Mouse (Mus musculus) erythroblast, embryonic 14.5 days (primary cell): ENCODE results near the gene Ern1. TPM values are rescaled to one million over a fixed set of nuclear protein-coding genes. Genes with fewer than 3 reads are reported as not detected.
A peak's percentile ranks its signal among the peaks of the same experiment; 100 is the strongest.

Experiments
- H3K27me3 ChIP-seq: 2 replicates; pipeline ENCODE4 v1.6.1; 2012; ENCODE audit warnings: inconsistent platforms; ENCODE audit not compliant: control insufficient read depth
- H3K36me3 ChIP-seq: 2 replicates; pipeline ENCODE4 v1.6.1; 2012; ENCODE audit warnings: mild to moderate bottlenecking, inconsistent platforms; ENCODE audit not compliant: control insufficient read depth
- H3K4me1 ChIP-seq: 2 replicates; pipeline ENCODE4 v1.6.1; 2012; ENCODE audit warnings: inconsistent platforms; ENCODE audit not compliant: control insufficient read depth
- H3K4me3 ChIP-seq: replicated peaks from 2 replicates; pipeline ENCODE3; 2012; ENCODE audit warnings: moderate library complexity, mild to moderate bottlenecking, inconsistent platforms
- H3K9me3 ChIP-seq: 2 replicates; pipeline ENCODE4 v1.6.1; 2012; ENCODE audit warnings: low read length, inconsistent platforms, mixed read lengths; ENCODE audit not compliant: control insufficient read depth
- GATA1 ChIP-seq: IDR thresholded peaks from 2 replicates; pipeline ENCODE4 v1.6.1; 2012; ENCODE audit warnings: low read length, inconsistent platforms, mixed read lengths
- TAL1 ChIP-seq: IDR thresholded peaks from 3 replicates; pipeline ENCODE4 v1.6.1; 2012; ENCODE audit warnings: low read length, inconsistent platforms, mixed read lengths
- polyA plus RNA-seq: library from polyadenylated mRNA; stranded (reverse); fragments of >175 nt; gene quantifications from 2 replicates; pipeline ENCODE4 v1.2.3, GENCODE M21; 2012

Gene Ern1
- polyA plus RNA-seq, 1 experiment, result 0.27 TPM

GRCm38 (mm10) chr11:106392597-106393330 lies 94.9 kb downstream of the Ern1 start:
- H3K9me3 ChIP-seq, result no peaks in the 10 kb centered on the region
- TF ChIP-seq GATA1 (no peak), TAL1 (no peak)
- peaks cover 45% of the 10 kb centered on the region for H3K4me1 ChIP-seq
- H3K27me3 ChIP-seq, result no peaks in the 10 kb centered on the region
- H3K4me3 ChIP-seq, result peak overlapping the region; percentile 8
- H3K36me3 ChIP-seq, result peaks cover 36% of the 10 kb centered on the region

GRCm38 (mm10) chr11:106391546-106392188 lies 96.0 kb downstream of the Ern1 start:
- Histone ChIP-seq H3K9me3 (no peaks in the 10 kb centered on the region), H3K27me3 (no peaks in the 10 kb centered on the region), H3K4me3 (no peak overlapping the region), H3K4me1 (peaks cover 47% of the 10 kb centered on the region), H3K36me3 (peaks cover 27% of the 10 kb centered on the region)
- TF ChIP-seq TAL1, result no peak

GRCm38 (mm10) chr11:106390757-106391156 lies 96.9 kb downstream of the Ern1 start:
- peaks cover 53% of the 10 kb centered on the region for H3K4me1 ChIP-seq
- no peak overlapping the region for H3K4me3 ChIP-seq
- H3K27me3 ChIP-seq, result no peaks in the 10 kb centered on the region
- no peak for TF ChIP-seq TAL1
- TF ChIP-seq GATA1, result no peak
- peaks cover 20% of the 10 kb centered on the region for H3K36me3 ChIP-seq
- no peaks in the 10 kb centered on the region for H3K9me3 ChIP-seq

GRCm38 (mm10) chr11:106389611-106390010 lies 98.0 kb downstream of the Ern1 start:
- Histone ChIP-seq H3K27me3 (no peaks in the 10 kb centered on the region), H3K9me3 (no peaks in the 10 kb centered on the region), H3K4me1 (peaks cover 48% of the 10 kb centered on the region), H3K36me3 (peaks cover 14% of the 10 kb centered on the region), H3K4me3 (no peak overlapping the region)
- no peak for TF ChIP-seq GATA1
- no peak for TF ChIP-seq TAL1

GRCm38 (mm10) chr11:106387791-106388216 lies 99.8 kb downstream of the Ern1 start, which contains the start of gene Icam2:
Icam2 (minus strand) TSS chr11:106388075.
- peaks cover 37% of the 10 kb centered on the region for H3K4me1 ChIP-seq
- no peaks in the 10 kb centered on the region for H3K27me3 ChIP-seq
- H3K9me3 ChIP-seq, result no peaks in the 10 kb centered on the region
- H3K36me3 ChIP-seq, result no peaks in the 10 kb centered on the region
- no peak within 1 kb of the TSS for H3K4me3 ChIP-seq
- TF ChIP-seq GATA1 (no peak), TAL1 (no peak)

- Histone ChIP-seq H3K36me3 (no peaks in the 10 kb centered on the region), H3K4me3 (no peak overlapping the region), H3K9me3 (no peaks in the 10 kb centered on the region), H3K27me3 (no peaks in the 10 kb centered on the region), H3K4me1 (peaks cover 37% of the 10 kb centered on the region)
- no peak for TF ChIP-seq TAL1
- TF ChIP-seq GATA1, result no peak
These were observed 100.6 kb downstream of the Ern1 start for GRCm38 (mm10) chr11:106387020-106387419.

GRCm38 (mm10) chr11:106386409-106386808 lies 101.2 kb downstream of the Ern1 start:
- Histone ChIP-seq H3K36me3 (no peaks in the 10 kb centered on the region), H3K9me3 (no peaks in the 10 kb centered on the region), H3K4me1 (peaks cover 38% of the 10 kb centered on the region), H3K4me3 (no peak overlapping the region), H3K27me3 (no peaks in the 10 kb centered on the region)
- TF ChIP-seq GATA1, result no peak
- no peak for TF ChIP-seq TAL1

- Histone ChIP-seq H3K4me1 (peaks cover 34% of the 10 kb centered on the region), H3K9me3 (no peaks in the 10 kb centered on the region), H3K36me3 (no peaks in the 10 kb centered on the region), H3K27me3 (no peaks in the 10 kb centered on the region), H3K4me3 (no peak overlapping the region)
- TF ChIP-seq TAL1 (no peak), GATA1 (no peak)
These were observed 104.4 kb downstream of the Ern1 start for GRCm38 (mm10) chr11:106383051-106383790.

- TF ChIP-seq TAL1, result no peak
- TF ChIP-seq GATA1, result no peak
- H3K4me1 ChIP-seq, result peaks cover 29% of the 10 kb centered on the region
- no peaks in the 10 kb centered on the region for H3K36me3 ChIP-seq
- H3K9me3 ChIP-seq, result no peaks in the 10 kb centered on the region
- H3K4me3 ChIP-seq, result no peak overlapping the region
- no peaks in the 10 kb centered on the region for H3K27me3 ChIP-seq
These were observed 105.2 kb downstream of the Ern1 start for GRCm38 (mm10) chr11:106382424-106382823.
